Mouse (Mus musculus): ENCODE data around the gene Nhlrc1. TPM values are rescaled to one million over a fixed set of nuclear protein-coding genes. Genes with fewer than 3 reads are reported as not detected.
A peak's percentile ranks its signal among the peaks of the same experiment; 100 is the strongest.

The Nhlrc1 gene
- polyA plus RNA-seq, 1 experiment from 2014 or later = 2.8 TPM

DNA sequence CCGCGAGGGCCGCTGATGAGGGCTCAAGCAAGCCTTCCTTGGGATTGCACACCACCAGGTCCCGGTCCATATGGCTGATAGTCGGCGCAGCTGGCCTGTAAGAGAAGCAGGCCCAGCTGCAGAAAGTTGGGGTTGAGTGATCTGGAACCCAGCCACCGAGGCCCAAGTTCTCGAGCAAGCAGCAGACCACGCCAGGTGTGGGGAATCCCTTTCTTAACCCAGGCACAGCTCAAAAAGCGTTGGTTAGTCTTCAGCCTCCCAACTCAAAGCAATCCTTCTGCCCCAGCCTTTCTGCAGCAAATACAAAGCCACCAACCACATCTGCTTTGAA lies 29.9 kb upstream of the Nhlrc1 start, which contains the start of gene Tpmt:
Tpmt (minus strand) TSS at position 121 of the 331 bp plus-strand sequence.
- Histone ChIP-seq H3K36me3 (ENCODE audit: control insufficient read depth, insufficient read depth, low read length) (no peaks in the 10 kb centered on the region), H3K9me3 (replicated peaks; ENCODE audit: control insufficient read depth, low read length) (no peaks in the 10 kb centered on the region), H3K27me3 (ENCODE audit: control insufficient read depth, insufficient read depth, low read length) (no peaks in the 10 kb centered on the region), H3K4me3 (ENCODE audit: low read depth, low read length) (peak within 1 kb of the TSS; percentile 90), H3K4me2 (peak within 1 kb of the TSS; percentile 100), H3K4me1 (ENCODE audit: control insufficient read depth, insufficient read depth, low read length) (peaks cover 7% of the 10 kb centered on the region), H3K9ac (ENCODE audit: low read depth, low read length) (peak within 1 kb of the TSS; percentile 85), H3K27ac (ENCODE audit: low read depth, low read length) (no peak within 1 kb of the TSS)
- 20% methylated on average over 10 of the region's 10 CpGs for WGBS (ENCODE audit: insufficient replicate concordance)
- no peak for ATAC-seq (replicated peaks; ENCODE audit: insufficient number of reproducible peaks, low FRiP score, low TSS enrichment)

- WGBS (ENCODE audit: insufficient replicate concordance) = under 1% methylated on average over 45 of the region's 45 CpGs
- H3K9ac ChIP-seq (ENCODE audit: low read depth, low read length) = peak overlapping the region; percentile 85
These were observed 29.4 kb upstream of the Nhlrc1 start for GRCm38 (mm10) chr13:47043833-47044616.

DNA sequence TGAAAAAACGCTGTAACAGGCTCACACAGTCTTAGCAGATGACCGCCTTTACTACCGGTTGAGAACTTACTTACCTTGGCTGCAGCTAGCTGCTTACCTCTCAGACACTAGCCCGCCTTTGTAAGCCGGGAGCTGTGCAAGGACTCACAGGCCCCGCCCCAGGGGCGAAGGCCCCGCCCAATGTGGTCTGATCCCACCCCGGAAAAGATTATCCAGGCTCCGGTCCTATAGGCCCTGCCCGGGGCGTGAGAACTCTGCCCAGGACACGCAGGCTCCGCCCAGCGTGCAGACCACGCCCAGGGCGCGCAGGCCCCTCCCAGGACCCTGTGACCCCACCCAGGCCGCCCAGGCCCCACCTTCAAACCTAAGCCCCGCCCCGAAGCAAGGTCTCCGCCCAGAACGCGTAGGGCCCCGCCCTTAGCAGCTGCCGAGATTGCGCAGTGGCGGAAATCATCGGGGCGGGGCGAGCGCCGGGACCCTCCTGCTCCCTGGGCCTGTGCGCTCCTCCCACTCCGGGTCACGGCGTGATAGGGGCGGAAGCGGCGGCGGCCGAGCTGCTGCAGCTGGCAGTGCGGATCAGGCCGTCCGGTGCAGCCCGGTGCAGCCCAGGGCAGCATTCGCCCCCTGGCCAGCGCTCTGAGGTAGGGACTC lies 28.5 kb upstream of the Nhlrc1 start, which contains the start of gene Kdm1b:
Kdm1b (plus strand) TSS at position 470 of the 651 bp plus-strand sequence.
- Histone ChIP-seq H3K4me3 (ENCODE audit: low read depth, low read length) (peak within 1 kb of the TSS; percentile 90), H3K4me2 (peak within 1 kb of the TSS; percentile 100), H3K9me3 (replicated peaks; ENCODE audit: control insufficient read depth, low read length) (no peaks in the 10 kb centered on the region), H3K27ac (ENCODE audit: low read depth, low read length) (no peak within 1 kb of the TSS; the same call in 1 of the 2 replicates), H3K27me3 (ENCODE audit: control insufficient read depth, insufficient read depth, low read length) (no peaks in the 10 kb centered on the region), H3K36me3 (ENCODE audit: control insufficient read depth, insufficient read depth, low read length) (no peaks in the 10 kb centered on the region), H3K4me1 (ENCODE audit: control insufficient read depth, insufficient read depth, low read length) (peaks cover 7% of the 10 kb centered on the region), H3K9ac (ENCODE audit: low read depth, low read length) (peak within 1 kb of the TSS; percentile 85)
- under 1% methylated on average over 48 of the region's 48 CpGs for WGBS (ENCODE audit: insufficient replicate concordance)
- peak; percentile 97 for ATAC-seq (replicated peaks; ENCODE audit: insufficient number of reproducible peaks, low FRiP score, low TSS enrichment)

More at GRCm38 (mm10) chr13:47043833-47044616, 29.4 kb upstream of the Nhlrc1 start:
- Histone ChIP-seq H3K27me3 (ENCODE audit: control insufficient read depth, insufficient read depth, low read length) (no peaks in the 10 kb centered on the region), H3K36me3 (ENCODE audit: control insufficient read depth, insufficient read depth, low read length) (no peaks in the 10 kb centered on the region), H3K27ac (ENCODE audit: low read depth, low read length) (no peak overlapping the region), H3K9me3 (replicated peaks; ENCODE audit: control insufficient read depth, low read length) (no peaks in the 10 kb centered on the region), H3K4me3 (ENCODE audit: low read depth, low read length) (peak overlapping the region; percentile 90), H3K4me1 (ENCODE audit: control insufficient read depth, insufficient read depth, low read length) (peaks cover 7% of the 10 kb centered on the region), H3K4me2 (peak overlapping the region; percentile 100)
- ATAC-seq (replicated peaks; ENCODE audit: insufficient number of reproducible peaks, low FRiP score, low TSS enrichment) = peak; percentile 32

- H3K27me3 ChIP-seq (ENCODE audit: control insufficient read depth, insufficient read depth, low read length) = no peaks in the 10 kb centered on the region
- peaks cover 7% of the 10 kb centered on the region for H3K4me1 ChIP-seq (ENCODE audit: control insufficient read depth, insufficient read depth, low read length)
- H3K27ac ChIP-seq (ENCODE audit: low read depth, low read length) = no peak overlapping the region
- H3K9me3 ChIP-seq (replicated peaks; ENCODE audit: control insufficient read depth, low read length) = no peaks in the 10 kb centered on the region
- no peak for ATAC-seq (replicated peaks; ENCODE audit: insufficient number of reproducible peaks, low FRiP score, low TSS enrichment)
- no peaks in the 10 kb centered on the region for H3K36me3 ChIP-seq (ENCODE audit: control insufficient read depth, insufficient read depth, low read length)
- 53% methylated on average over 8 of the region's 8 CpGs for WGBS (ENCODE audit: insufficient replicate concordance)
- no peak overlapping the region for H3K9ac ChIP-seq (ENCODE audit: low read depth, low read length)
- no peak overlapping the region for H3K4me3 ChIP-seq (ENCODE audit: low read depth, low read length)
- peak overlapping the region; percentile 100 for H3K4me2 ChIP-seq
These were observed 27.5 kb upstream of the Nhlrc1 start for GRCm38 (mm10) chr13:47042024-47042633.

GRCm38 (mm10) chr13:47040061-47040460 lies 25.4 kb upstream of the Nhlrc1 start:
- Histone ChIP-seq H3K4me3 (ENCODE audit: low read depth, low read length) (no peak overlapping the region), H3K4me2 (no peak overlapping the region), H3K4me1 (ENCODE audit: control insufficient read depth, insufficient read depth, low read length) (peaks cover 7% of the 10 kb centered on the region), H3K36me3 (ENCODE audit: control insufficient read depth, insufficient read depth, low read length) (no peaks in the 10 kb centered on the region), H3K9ac (ENCODE audit: low read depth, low read length) (no peak overlapping the region), H3K9me3 (replicated peaks; ENCODE audit: control insufficient read depth, low read length) (no peaks in the 10 kb centered on the region), H3K27ac (ENCODE audit: low read depth, low read length) (no peak overlapping the region), H3K27me3 (ENCODE audit: control insufficient read depth, insufficient read depth, low read length) (no peaks in the 10 kb centered on the region)
- ATAC-seq (replicated peaks; ENCODE audit: insufficient number of reproducible peaks, low FRiP score, low TSS enrichment) = no peak
- 90% methylated on average over 5 of the region's 5 CpGs for WGBS (ENCODE audit: insufficient replicate concordance)

DNA sequence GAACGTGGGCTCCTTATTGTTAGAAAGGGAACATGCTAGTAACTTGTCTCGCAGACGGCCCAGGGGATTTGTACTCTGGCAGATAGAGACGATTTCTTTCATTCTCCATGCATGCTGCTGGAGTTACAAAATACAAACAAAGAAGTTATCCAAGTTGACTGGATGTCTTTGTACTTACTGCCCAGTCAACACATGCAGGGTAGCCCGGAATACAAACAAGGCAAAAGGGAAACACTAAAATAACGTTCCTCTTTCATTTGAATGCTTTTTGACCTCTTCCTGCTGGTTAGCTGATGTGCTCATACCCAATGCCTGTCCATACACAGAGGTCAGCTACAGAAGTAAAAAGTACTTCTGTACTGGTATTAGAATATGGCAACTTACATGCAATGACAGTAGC lies 23.3 kb upstream of the Nhlrc1 start:
- Histone ChIP-seq H3K36me3 (ENCODE audit: control insufficient read depth, insufficient read depth, low read length) (no peaks in the 10 kb centered on the region), H3K4me2 (no peak overlapping the region), H3K27ac (ENCODE audit: low read depth, low read length) (no peak overlapping the region), H3K9ac (ENCODE audit: low read depth, low read length) (no peak overlapping the region), H3K4me3 (ENCODE audit: low read depth, low read length) (no peak overlapping the region), H3K9me3 (replicated peaks; ENCODE audit: control insufficient read depth, low read length) (no peaks in the 10 kb centered on the region), H3K27me3 (ENCODE audit: control insufficient read depth, insufficient read depth, low read length) (no peaks in the 10 kb centered on the region), H3K4me1 (ENCODE audit: control insufficient read depth, insufficient read depth, low read length) (peaks cover 3% of the 10 kb centered on the region; the same call in 1 of the 2 replicates)
- WGBS (ENCODE audit: insufficient replicate concordance) = 81% methylated on average over 6 of the region's 6 CpGs
- ATAC-seq (replicated peaks; ENCODE audit: insufficient number of reproducible peaks, low FRiP score, low TSS enrichment) = no peak

- ATAC-seq (replicated peaks; ENCODE audit: insufficient number of reproducible peaks, low FRiP score, low TSS enrichment) = no peak
- Histone ChIP-seq H3K36me3 (ENCODE audit: control insufficient read depth, insufficient read depth, low read length) (no peaks in the 10 kb centered on the region), H3K4me3 (ENCODE audit: low read depth, low read length) (no peak overlapping the region), H3K9ac (ENCODE audit: low read depth, low read length) (no peak overlapping the region), H3K4me2 (no peak overlapping the region), H3K27me3 (ENCODE audit: control insufficient read depth, insufficient read depth, low read length) (no peaks in the 10 kb centered on the region), H3K27ac (ENCODE audit: low read depth, low read length) (no peak overlapping the region), H3K4me1 (ENCODE audit: control insufficient read depth, insufficient read depth, low read length) (peaks cover 3% of the 10 kb centered on the region; the same call in 1 of the 2 replicates), H3K9me3 (replicated peaks; ENCODE audit: control insufficient read depth, low read length) (no peaks in the 10 kb centered on the region)
- WGBS (ENCODE audit: insufficient replicate concordance) = 88% methylated on average over 4 of the region's 4 CpGs
These were observed 19.0 kb upstream of the Nhlrc1 start for GRCm38 (mm10) chr13:47033602-47034001.

DNA sequence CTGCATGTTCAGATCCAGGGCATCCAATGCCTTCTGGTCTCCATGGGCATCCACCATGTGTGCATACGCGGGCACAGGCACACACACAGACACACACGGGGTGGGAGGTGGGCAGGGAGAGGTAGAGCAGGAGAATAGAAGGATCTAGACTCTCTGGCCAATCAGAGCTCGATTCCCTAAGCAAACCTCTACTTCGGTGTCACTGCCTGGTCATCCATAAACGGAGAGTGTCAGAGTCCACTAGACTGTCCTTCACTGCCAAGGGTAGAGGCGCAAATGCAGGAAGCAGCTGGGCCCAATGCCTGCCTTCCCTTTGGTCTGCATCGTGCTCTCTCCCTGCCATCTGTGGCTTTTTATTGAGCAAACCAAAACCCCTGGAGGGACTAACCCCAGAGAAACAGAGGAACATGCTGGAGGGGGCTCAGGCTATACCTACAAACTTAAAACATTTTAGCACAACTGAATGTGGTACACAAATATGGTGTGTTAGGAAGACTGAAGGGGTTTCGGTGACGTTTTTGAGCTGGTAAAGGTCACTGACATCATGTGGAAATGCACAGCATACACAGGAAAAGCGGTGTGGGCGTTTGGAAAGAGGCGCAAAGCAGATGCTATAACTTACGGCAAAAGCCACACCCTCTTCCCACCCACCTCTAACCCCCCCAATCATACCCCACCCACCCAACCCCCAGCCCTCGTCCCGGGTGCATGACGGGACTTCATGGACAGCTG lies 15.9 kb upstream of the Nhlrc1 start:
- no peak overlapping the region for H3K4me2 ChIP-seq

More for the DNA sequence above, 15.9 kb upstream of the Nhlrc1 start:
- Histone ChIP-seq H3K4me3 (ENCODE audit: low read depth, low read length) (no peak overlapping the region), H3K36me3 (ENCODE audit: control insufficient read depth, insufficient read depth, low read length) (no peaks in the 10 kb centered on the region), H3K9me3 (replicated peaks; ENCODE audit: control insufficient read depth, low read length) (no peaks in the 10 kb centered on the region), H3K27ac (ENCODE audit: low read depth, low read length) (no peak overlapping the region), H3K4me1 (ENCODE audit: control insufficient read depth, insufficient read depth, low read length) (peaks cover 3% of the 10 kb centered on the region; the same call in 1 of the 2 replicates), H3K9ac (ENCODE audit: low read depth, low read length) (no peak overlapping the region), H3K27me3 (ENCODE audit: control insufficient read depth, insufficient read depth, low read length) (no peaks in the 10 kb centered on the region)
- 85% methylated on average over 17 of the region's 17 CpGs for WGBS (ENCODE audit: insufficient replicate concordance)
- ATAC-seq (replicated peaks; ENCODE audit: insufficient number of reproducible peaks, low FRiP score, low TSS enrichment) = no peak
